Mouse (Mus musculus): Measurements from ENCODE around the gene Ankrd9. TPM values are rescaled to one million over a fixed set of nuclear protein-coding genes. Genes with fewer than 3 reads are reported as not detected.
A peak's percentile ranks its signal among the peaks of the same experiment; 100 is the strongest.

Ankrd9 gene
- polyA plus RNA-seq, 1 experiment from 2014 or later = 57.6 TPM

- no peak for ATAC-seq (ENCODE audit: low read depth)
- Histone ChIP-seq H3K27me3 (peaks cover 2% of the 10 kb centered on the region; the same call in 1 of the 2 replicates), H3K9me3 (replicated peaks) (peaks cover 5% of the 10 kb centered on the region; the same call in 1 of the 2 replicates), H3K4me2 (peak overlapping the region; percentile 86), H3K4me1 (replicated peaks) (peaks cover 82% of the 10 kb centered on the region), H3K4me3 (replicated peaks) (peak overlapping the region; percentile 90), H3K36me3 (peaks cover 61% of the 10 kb centered on the region), H3K9ac (peak overlapping the region; percentile 98), H3K27ac (peak overlapping the region; percentile 100)
- WGBS (ENCODE audit: insufficient replicate concordance) = 76% methylated on average over 4 of the region's 4 CpGs
- DNase-seq = no peak
These were observed 2.9 kb downstream of the Ankrd9 start for GRCm38 (mm10) chr12:110975838-110976468.

GRCm38 (mm10) chr12:110975385-110975784 is 3.5 kb downstream of the Ankrd9 start:
- WGBS (ENCODE audit: insufficient replicate concordance) = 76% methylated on average over 5 of the region's 5 CpGs
- ATAC-seq (ENCODE audit: low read depth) (no peak), DNase-seq (no peak)
- peaks cover 87% of the 10 kb centered on the region for H3K4me1 ChIP-seq (replicated peaks)
- peak overlapping the region; percentile 86 for H3K4me2 ChIP-seq
- H3K9ac ChIP-seq = peak overlapping the region; percentile 98
- no peaks in the 10 kb centered on the region for H3K27me3 ChIP-seq
- peaks cover 67% of the 10 kb centered on the region for H3K36me3 ChIP-seq
- H3K4me3 ChIP-seq (replicated peaks) = peak overlapping the region; percentile 90
- peaks cover 5% of the 10 kb centered on the region; the same call in 1 of the 2 replicates for H3K9me3 ChIP-seq (replicated peaks)
- H3K27ac ChIP-seq = peak overlapping the region; percentile 100

GRCm38 (mm10) chr12:110974726-110975125 is 4.1 kb downstream of the Ankrd9 start:
- peak overlapping the region; percentile 90 for H3K4me3 ChIP-seq (replicated peaks)
- peaks cover 86% of the 10 kb centered on the region for H3K4me1 ChIP-seq (replicated peaks)
- peak overlapping the region; percentile 86 for H3K4me2 ChIP-seq
- no peaks in the 10 kb centered on the region for H3K27me3 ChIP-seq
- ATAC-seq (ENCODE audit: low read depth) (no peak), DNase-seq (no peak)
- WGBS (ENCODE audit: insufficient replicate concordance) = 28% methylated on average over 6 of the region's 6 CpGs
- peak overlapping the region; percentile 98 for H3K9ac ChIP-seq
- H3K27ac ChIP-seq = peak overlapping the region; percentile 100
- H3K9me3 ChIP-seq (replicated peaks) = peaks cover 5% of the 10 kb centered on the region; the same call in 1 of the 2 replicates
- peaks cover 74% of the 10 kb centered on the region for H3K36me3 ChIP-seq

GRCm38 (mm10) chr12:110974295-110974694 is 4.5 kb downstream of the Ankrd9 start:
- Histone ChIP-seq H3K4me3 (replicated peaks) (peak overlapping the region; percentile 90), H3K36me3 (peaks cover 78% of the 10 kb centered on the region), H3K4me1 (replicated peaks) (peaks cover 81% of the 10 kb centered on the region), H3K9me3 (replicated peaks) (peaks cover 5% of the 10 kb centered on the region; the same call in 1 of the 2 replicates), H3K27me3 (no peaks in the 10 kb centered on the region), H3K27ac (peak overlapping the region; percentile 100), H3K4me2 (peak overlapping the region; percentile 86), H3K9ac (peak overlapping the region; percentile 98)
- DNase-seq (peak; percentile 91), ATAC-seq (ENCODE audit: low read depth) (peak; percentile 84)
- WGBS (ENCODE audit: insufficient replicate concordance) = 19% methylated on average over 7 of the region's 7 CpGs

DNA sequence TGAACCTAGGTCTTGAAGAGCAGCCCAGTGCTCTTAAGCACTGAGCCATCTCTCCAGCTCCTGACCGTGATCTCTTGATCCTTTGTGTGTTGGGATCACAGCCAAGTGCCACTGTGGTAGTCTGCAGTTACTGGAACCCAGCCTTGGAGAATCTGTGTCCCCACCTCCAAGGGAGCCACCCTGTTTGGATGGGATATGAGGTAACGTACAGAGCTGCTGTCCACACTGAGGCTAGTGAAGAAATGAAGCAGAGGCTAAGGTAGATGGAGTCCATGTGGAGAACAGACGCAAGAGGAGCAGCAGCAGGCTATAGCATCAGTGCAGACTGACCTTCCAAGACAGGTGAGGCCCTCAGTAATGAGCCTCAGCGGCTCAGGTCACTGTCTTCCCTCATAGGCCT is 5.0 kb downstream of the Ankrd9 start:
- Histone ChIP-seq H3K9me3 (replicated peaks) (peaks cover 5% of the 10 kb centered on the region; the same call in 1 of the 2 replicates), H3K4me1 (replicated peaks) (peaks cover 80% of the 10 kb centered on the region), H3K4me3 (replicated peaks) (peak overlapping the region; percentile 44), H3K27ac (peak overlapping the region; percentile 100), H3K36me3 (peaks cover 82% of the 10 kb centered on the region), H3K9ac (peak overlapping the region; percentile 78), H3K27me3 (no peaks in the 10 kb centered on the region), H3K4me2 (peak overlapping the region; percentile 86)
- ATAC-seq (ENCODE audit: low read depth) (peak; percentile 13), DNase-seq (no peak)
- WGBS (ENCODE audit: insufficient replicate concordance) = 58% methylated on average over 4 of the region's 4 CpGs

DNA sequence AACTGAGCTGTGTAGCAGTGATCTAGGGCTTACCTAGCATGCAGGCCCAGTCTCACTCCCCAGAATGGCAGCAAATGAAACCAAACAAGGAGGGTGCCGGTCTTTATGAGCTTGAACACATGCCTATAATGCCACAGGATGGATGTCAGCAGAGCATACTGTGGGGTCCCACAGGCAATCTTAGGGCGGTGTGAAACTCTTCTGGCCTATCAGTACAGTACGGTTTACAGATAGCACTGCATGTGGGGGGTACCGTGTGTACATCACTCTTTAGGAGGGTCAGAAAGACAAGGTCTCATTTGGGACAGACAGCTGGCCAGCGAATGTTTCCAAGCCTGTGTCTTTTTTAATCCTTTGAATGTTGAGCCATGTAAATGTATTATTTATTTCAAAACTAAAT is 6.9 kb downstream of the Ankrd9 start:
- Histone ChIP-seq H3K9me3 (replicated peaks) (peaks cover under 1% of the 10 kb centered on the region; the same call in 1 of the 2 replicates), H3K9ac (peak overlapping the region; percentile 59), H3K4me1 (replicated peaks) (peaks cover 81% of the 10 kb centered on the region), H3K4me3 (replicated peaks) (0 out of 2 replicates have a peak overlapping the region, but pooled peaks have one; percentile 7), H3K36me3 (peaks cover 84% of the 10 kb centered on the region), H3K27ac (peak overlapping the region; percentile 100), H3K27me3 (no peaks in the 10 kb centered on the region), H3K4me2 (peak overlapping the region; percentile 53)
- no peak for DNase-seq
- WGBS (ENCODE audit: insufficient replicate concordance) = 29% methylated on average over 5 of the region's 5 CpGs
- peak; percentile 32 for ATAC-seq (ENCODE audit: low read depth)

DNA sequence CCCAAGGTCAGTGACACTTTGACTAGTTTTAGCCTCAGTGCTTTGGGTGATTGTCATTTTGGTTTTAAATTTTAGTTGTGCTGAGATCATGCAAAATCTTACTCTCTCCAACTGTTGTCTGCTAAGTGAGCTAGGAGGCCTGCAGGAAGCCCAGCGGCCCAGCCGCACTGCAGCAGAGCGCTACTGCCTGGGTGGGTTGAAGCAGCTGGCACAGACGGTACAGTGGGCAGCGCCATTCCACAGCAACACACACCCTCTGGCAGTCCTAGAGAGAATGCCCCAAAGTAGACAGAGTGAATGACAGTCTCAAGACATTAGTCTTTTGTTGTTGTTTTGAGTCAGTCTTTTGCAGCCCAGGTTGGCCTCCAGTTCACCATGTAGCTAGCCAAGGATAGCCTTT is 8.4 kb downstream of the Ankrd9 start:
- peaks cover 71% of the 10 kb centered on the region for H3K36me3 ChIP-seq
- ATAC-seq (ENCODE audit: low read depth) (no peak), DNase-seq (no peak)
- H3K9me3 ChIP-seq (replicated peaks) = no peaks in the 10 kb centered on the region
- no peaks in the 10 kb centered on the region for H3K27me3 ChIP-seq
- WGBS (ENCODE audit: insufficient replicate concordance) = 95% methylated on average over 5 of the region's 5 CpGs
- no peak overlapping the region for H3K9ac ChIP-seq
- no peak overlapping the region for H3K4me3 ChIP-seq (replicated peaks)
- H3K4me2 ChIP-seq = no peak overlapping the region
- H3K4me1 ChIP-seq (replicated peaks) = peaks cover 81% of the 10 kb centered on the region
- H3K27ac ChIP-seq = peak overlapping the region; percentile 100

GRCm38 (mm10) chr12:110967146-110967545 is 11.7 kb downstream of the Ankrd9 start:
- Histone ChIP-seq H3K4me3 (replicated peaks) (no peak overlapping the region), H3K9me3 (replicated peaks) (no peaks in the 10 kb centered on the region), H3K4me2 (no peak overlapping the region), H3K9ac (peak overlapping the region; percentile 62), H3K27ac (peak overlapping the region; percentile 71), H3K27me3 (no peaks in the 10 kb centered on the region), H3K4me1 (replicated peaks) (peaks cover 52% of the 10 kb centered on the region), H3K36me3 (peaks cover 52% of the 10 kb centered on the region)
- 47% methylated on average over 2 of the region's 2 CpGs for WGBS (ENCODE audit: insufficient replicate concordance)
- ATAC-seq (ENCODE audit: low read depth) (peak; percentile 73), DNase-seq (no peak)

- WGBS (ENCODE audit: insufficient replicate concordance) = 43% methylated on average over 4 of the region's 4 CpGs
- no peak overlapping the region for H3K4me3 ChIP-seq (replicated peaks)
- H3K4me1 ChIP-seq (replicated peaks) = peaks cover 45% of the 10 kb centered on the region
- no peaks in the 10 kb centered on the region for H3K27me3 ChIP-seq
- DNase-seq (no peak), ATAC-seq (ENCODE audit: low read depth) (peak; percentile 86)
- H3K9ac ChIP-seq = peak overlapping the region; percentile 62
- H3K9me3 ChIP-seq (replicated peaks) = no peaks in the 10 kb centered on the region
- H3K27ac ChIP-seq = peak overlapping the region; percentile 71
- peak overlapping the region; percentile 20 for H3K4me2 ChIP-seq
- peaks cover 49% of the 10 kb centered on the region for H3K36me3 ChIP-seq
These were observed 12.8 kb downstream of the Ankrd9 start for GRCm38 (mm10) chr12:110966079-110966478.

DNA sequence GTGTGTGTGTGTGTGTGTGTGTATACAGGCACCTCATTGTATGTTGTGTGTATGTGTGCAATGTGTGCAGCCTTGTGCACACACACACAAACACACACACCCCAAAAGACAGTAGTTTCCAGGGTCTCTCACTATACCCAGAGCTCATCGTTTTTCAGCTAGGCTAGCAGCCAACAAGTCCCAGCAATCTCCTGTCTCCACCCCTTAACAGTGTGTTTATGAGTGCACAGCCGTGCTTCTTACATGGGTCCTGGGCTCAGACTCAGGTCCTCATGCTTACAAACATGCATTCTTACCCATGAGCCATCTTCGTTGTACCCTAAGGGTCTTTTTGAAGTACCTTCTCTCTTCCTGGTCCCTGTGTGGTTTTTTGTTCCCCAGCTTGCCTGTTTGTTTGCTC is 13.3 kb downstream of the Ankrd9 start:
- Histone ChIP-seq H3K9me3 (replicated peaks) (no peaks in the 10 kb centered on the region), H3K9ac (peak overlapping the region; percentile 62; the same call in 1 of the 2 replicates), H3K27ac (peak overlapping the region; percentile 71), H3K4me1 (replicated peaks) (peaks cover 39% of the 10 kb centered on the region), H3K4me2 (peak overlapping the region; percentile 20; the same call in 1 of the 2 replicates), H3K4me3 (replicated peaks) (no peak overlapping the region), H3K27me3 (no peaks in the 10 kb centered on the region), H3K36me3 (peaks cover 49% of the 10 kb centered on the region)
- no peak for DNase-seq
- 0 out of 2 replicates have a peak, but pooled peaks have one; percentile 26 for ATAC-seq (ENCODE audit: low read depth)
- 42% methylated on average over 3 of the region's 3 CpGs for WGBS (ENCODE audit: insufficient replicate concordance)

DNA sequence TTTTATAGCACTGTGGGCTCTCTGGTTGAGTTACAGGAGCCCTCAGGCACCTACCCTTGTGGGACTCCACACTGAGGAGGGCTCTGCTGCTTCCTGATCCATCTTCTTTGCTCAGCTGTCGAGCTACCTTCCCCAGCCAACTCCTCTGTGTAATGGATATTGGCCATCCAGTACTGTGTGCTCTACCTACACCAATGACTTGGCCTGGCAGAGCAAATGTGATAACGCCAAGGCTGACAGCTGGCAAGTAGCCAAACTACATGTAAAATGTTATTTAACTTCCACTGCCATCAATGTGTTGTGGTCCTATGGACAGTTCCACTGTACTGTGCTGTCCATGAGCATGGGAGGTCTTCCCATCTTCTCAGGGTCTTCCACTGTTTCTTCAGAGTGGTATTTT is 16.9 kb downstream of the Ankrd9 start:
- Histone ChIP-seq H3K4me2 (no peak overlapping the region), H3K4me1 (replicated peaks) (peaks cover 21% of the 10 kb centered on the region), H3K4me3 (replicated peaks) (no peak overlapping the region), H3K27ac (no peak overlapping the region), H3K27me3 (no peaks in the 10 kb centered on the region), H3K9me3 (replicated peaks) (no peaks in the 10 kb centered on the region), H3K9ac (no peak overlapping the region), H3K36me3 (peaks cover 31% of the 10 kb centered on the region)
- ATAC-seq (ENCODE audit: low read depth) (no peak), DNase-seq (no peak)
- WGBS (ENCODE audit: insufficient replicate concordance) = 80% methylated on average over 2 of the region's 2 CpGs

Data from liver, embryonic 13.5 days (tissue).